Mouse (Mus musculus) layer of hippocampus, postnatal 10 days (tissue): ENCODE results near the gene Ptgr1. TPM values are rescaled to one million over a fixed set of nuclear protein-coding genes. Genes with fewer than 3 reads are reported as not detected.

ENCODE experiments used
- DNase-seq, 2 experiments: peaks; one replicate each; pipeline ENCODE4 v3.0.0; 2021; ENCODE audit warnings: low spot score in 2 of 2
- total RNA-seq, 2 experiments: library from RNA; stranded (reverse); gene quantifications; 2 replicates each; pipeline ENCODE4 v1.2.3; 2021

Ptgr1 gene
- total RNA-seq, 2 experiments from 2014 or later = 5.3 to 5.8 TPM

DNA sequence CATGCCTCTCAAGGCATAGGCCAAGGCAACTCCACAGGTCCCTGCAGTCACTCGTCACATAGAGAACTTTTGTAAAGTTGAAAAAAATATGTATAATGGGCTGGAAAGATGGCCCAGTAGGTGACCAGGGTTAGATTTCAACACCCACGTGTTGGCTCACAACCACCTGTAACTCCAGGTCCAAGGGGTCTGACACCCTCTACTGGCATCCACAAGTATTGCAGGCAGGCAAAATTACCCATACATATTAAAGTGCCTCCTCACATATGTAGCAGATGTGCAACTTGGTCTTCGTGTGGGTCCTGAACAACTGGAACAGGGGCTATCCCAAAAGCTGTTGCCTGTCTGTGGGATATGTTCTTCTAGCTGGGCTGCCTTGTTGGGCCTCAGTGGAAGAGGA lies 59.3 kb downstream of the Ptgr1 start:
- no peak for DNase-seq

DNA sequence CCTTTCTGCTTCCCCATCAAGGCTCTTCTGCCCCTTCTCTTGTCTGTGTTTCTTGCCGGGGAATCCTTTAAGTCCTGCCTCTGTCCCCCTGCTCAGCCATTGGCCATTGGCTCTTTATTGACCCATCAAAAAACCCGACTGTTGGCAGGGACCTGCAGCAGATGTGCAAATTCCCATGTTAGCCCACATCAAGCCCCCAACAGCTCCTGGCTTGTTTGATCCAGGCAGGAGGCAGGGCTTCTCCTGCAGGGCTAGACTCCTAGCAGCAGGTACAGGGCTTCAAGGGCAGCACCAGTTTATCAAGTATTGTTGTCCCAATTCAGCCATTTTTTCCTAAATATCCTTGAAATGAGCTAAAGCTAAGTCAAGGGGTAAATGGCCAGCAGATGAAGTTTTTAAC lies 60.8 kb downstream of the Ptgr1 start:
- DNase-seq = no peak

DNA sequence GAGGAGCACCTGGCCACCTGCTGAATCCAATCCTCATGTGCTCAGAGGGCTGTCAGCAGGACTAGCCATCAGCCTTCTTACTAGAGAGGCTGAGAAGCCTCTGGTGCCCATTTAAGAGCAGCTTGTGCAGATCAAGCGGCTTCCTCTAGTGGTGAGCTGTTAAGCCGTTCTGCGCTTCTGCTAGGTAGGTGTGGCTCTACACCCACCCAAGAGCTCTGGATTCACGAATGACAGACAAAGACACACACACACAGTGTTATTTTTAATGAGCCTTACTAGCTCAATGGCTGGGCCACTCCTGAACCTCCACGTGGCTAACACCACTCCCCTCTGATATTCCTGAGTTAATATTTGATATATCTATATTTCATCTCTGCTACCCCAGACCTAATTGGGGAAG lies 61.3 kb downstream of the Ptgr1 start:
- no peak for DNase-seq

DNA sequence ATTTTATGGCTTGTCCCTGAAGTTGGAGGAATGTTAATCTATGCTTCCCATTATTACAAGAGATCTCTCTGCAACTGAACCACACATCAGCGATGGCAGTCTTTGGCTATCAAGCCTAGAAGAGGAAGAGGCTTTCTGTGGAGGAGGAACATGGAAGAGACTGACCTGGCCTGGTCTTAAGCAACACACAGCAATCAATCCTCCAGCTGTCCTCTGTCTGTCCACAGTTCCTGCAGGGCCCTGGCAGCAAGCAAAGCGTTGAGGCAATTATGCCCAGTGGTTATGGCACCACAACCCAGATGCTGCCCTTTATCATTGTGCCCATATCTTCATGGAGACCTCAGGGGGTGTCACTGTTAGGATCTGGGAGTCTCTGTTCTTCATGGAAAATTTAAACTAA lies 63.0 kb downstream of the Ptgr1 start:
- no peak for DNase-seq

Other genes starting within 250 kb of the Ptgr1 start
- under 1 TPM; 0.39 to 0.56 TPM for gene Olfr267, start 199.4 kb downstream of the Ptgr1 start, total RNA-seq
- 100 to 1,000 TPM; 136 to 153 TPM for gene Ecpas, start 74.4 kb downstream of the Ptgr1 start, total RNA-seq
- 10 to 100 TPM; 22.5 to 26.9 TPM for gene Zkscan16, start 43.5 kb downstream of the Ptgr1 start, total RNA-seq
- gene Dnajc25, start 7.9 kb upstream of the Ptgr1 start, total RNA-seq = 1 to 10 TPM; 7.0 to 7.7 TPM
- 1 to 10 TPM in 1 of 2 experiments, not detected in 1; 6.5 TPM for gene Gm20503, start 16.1 kb upstream of the Ptgr1 start, total RNA-seq
- gene Gng10, start 48.0 kb upstream of the Ptgr1 start, total RNA-seq = 100 to 1,000 TPM; 123 to 127 TPM
- not detected for gene AI481877, start 151.9 kb upstream of the Ptgr1 start, total RNA-seq
- 10 to 100 TPM; 78.9 to 90.0 TPM for gene Ugcg, start 202.1 kb upstream of the Ptgr1 start, total RNA-seq